Mouse (Mus musculus) lung, postnatal 0 days (tissue): ENCODE measurements around the gene Lfng.

Experiments
- CTCF ChIP-seq: IDR thresholded peaks from 2 replicates; pipeline ENCODE4 v1.5.1; 2016; ENCODE audit warnings: antibody characterized with exemption, mild to moderate bottlenecking
- EP300 ChIP-seq: IDR thresholded peaks from 2 replicates; pipeline ENCODE4 v1.6.1; 2016; ENCODE audit warnings: antibody characterized with exemption, mild to moderate bottlenecking, control low read depth

GRCm38 (mm10) chr5:140621092-140621491, 14.0 kb downstream of the Lfng start:
- no peak for TF ChIP-seq CTCF
- no peak for TF ChIP-seq EP300
